Mouse (Mus musculus) spleen, adult 12 weeks (tissue): ENCODE results near the gene Thg1l.

Source experiments
- DNase-seq: peaks from one replicate; pipeline ENCODE4 v3.0.0; 2022; ENCODE audit warnings: low spot score

Thg1l gene

GRCm38 (mm10) chr11:45927456-45927855 lies 27.8 kb downstream of the Thg1l start:
- no peak for DNase-seq

GRCm38 (mm10) chr11:45926640-45927082 lies 28.6 kb downstream of the Thg1l start:
- peak; percentile 71 for DNase-seq

- DNase-seq, result no peak
Observed at GRCm38 (mm10) chr11:45925436-45925835, 29.9 kb downstream of the Thg1l start.

GRCm38 (mm10) chr11:45921480-45921898 lies 33.8 kb downstream of the Thg1l start:
- no peak for DNase-seq

- no peak for DNase-seq
Observed at GRCm38 (mm10) chr11:45921026-45921425, 34.3 kb downstream of the Thg1l start.

- no peak for DNase-seq
Observed at GRCm38 (mm10) chr11:45918836-45919235, 36.5 kb downstream of the Thg1l start.

- no peak for DNase-seq
Observed at GRCm38 (mm10) chr11:45918018-45918417, 37.3 kb downstream of the Thg1l start.

GRCm38 (mm10) chr11:45916196-45916595 lies 39.1 kb downstream of the Thg1l start:
- DNase-seq, result no peak

GRCm38 (mm10) chr11:45910701-45911100 lies 44.6 kb downstream of the Thg1l start:
- DNase-seq, result no peak

- no peak for DNase-seq
Observed at GRCm38 (mm10) chr11:45908894-45909293, 46.4 kb downstream of the Thg1l start.

GRCm38 (mm10) chr11:45908070-45908469 lies 47.2 kb downstream of the Thg1l start:
- no peak for DNase-seq

GRCm38 (mm10) chr11:45907301-45907700 lies 48.0 kb downstream of the Thg1l start:
- DNase-seq, result no peak

GRCm38 (mm10) chr11:45906109-45906786 lies 49.0 kb downstream of the Thg1l start:
- no peak for DNase-seq

- no peak for DNase-seq
Observed at GRCm38 (mm10) chr11:45900233-45901015, 54.9 kb downstream of the Thg1l start.

- DNase-seq, result no peak
Observed at GRCm38 (mm10) chr11:45897392-45897791, 57.9 kb downstream of the Thg1l start.
